Mouse (Mus musculus) frontal cortex, postnatal 36 days (tissue): ENCODE measurements around the gene Stk17b.
"Not testable (repeated sequence)": the region's sequence is repeated elsewhere in the genome, so short reads cannot be mapped to it uniquely, and the experiment has no call there.

Experiments
- DNase-seq, 2 experiments: peaks; one replicate each; pipeline ENCODE4 v3.0.0; 2022; ENCODE audit warnings: low spot score in 2 of 2

The Stk17b gene

GRCm38 (mm10) chr1:53782079-53782478 lies 2.9 kb downstream of the Stk17b start:
- DNase-seq: no peak

- no peak for DNase-seq
Measured at GRCm38 (mm10) chr1:53781311-53781710, 3.7 kb downstream of the Stk17b start.

GRCm38 (mm10) chr1:53776176-53776905 lies 8.7 kb downstream of the Stk17b start:
- DNase-seq: no peak

- no peak for DNase-seq
Measured at GRCm38 (mm10) chr1:53775545-53775944, 9.5 kb downstream of the Stk17b start.

- no peak for DNase-seq
Measured at GRCm38 (mm10) chr1:53775036-53775435, 10.0 kb downstream of the Stk17b start.

GRCm38 (mm10) chr1:53774571-53774970 lies 10.5 kb downstream of the Stk17b start:
- DNase-seq: no peak

- DNase-seq: no peak
Measured at GRCm38 (mm10) chr1:53773994-53774393, 11.0 kb downstream of the Stk17b start.

- DNase-seq: no peak
Measured at GRCm38 (mm10) chr1:53772967-53773366, 12.1 kb downstream of the Stk17b start.

- no peak for DNase-seq
Measured at GRCm38 (mm10) chr1:53771476-53771875, 13.5 kb downstream of the Stk17b start.

GRCm38 (mm10) chr1:53766112-53766511 lies 18.9 kb downstream of the Stk17b start:
- no peak for DNase-seq

- no peak for DNase-seq
Measured at GRCm38 (mm10) chr1:53757316-53757715, 27.7 kb downstream of the Stk17b start.

- DNase-seq: not testable (repeated sequence)
Measured at GRCm38 (mm10) chr1:53753501-53753900, 31.5 kb downstream of the Stk17b start.

- no peak for DNase-seq
Measured at GRCm38 (mm10) chr1:53751144-53751543, 33.9 kb downstream of the Stk17b start.

GRCm38 (mm10) chr1:53750697-53751096 lies 34.3 kb downstream of the Stk17b start:
- not testable (repeated sequence) for DNase-seq

- DNase-seq: not testable (repeated sequence)
Measured at GRCm38 (mm10) chr1:53749881-53750385, 35.1 kb downstream of the Stk17b start.

GRCm38 (mm10) chr1:53748571-53748970 lies 36.5 kb downstream of the Stk17b start:
- DNase-seq: no peak

GRCm38 (mm10) chr1:53746001-53746400 lies 39.0 kb downstream of the Stk17b start:
- DNase-seq: no peak

GRCm38 (mm10) chr1:53741742-53742458 lies 43.1 kb downstream of the Stk17b start:
- no peak for DNase-seq

GRCm38 (mm10) chr1:53740777-53741336 lies 44.2 kb downstream of the Stk17b start:
- DNase-seq: no peak

- not testable (repeated sequence) for DNase-seq
Measured at GRCm38 (mm10) chr1:53740077-53740776, 44.8 kb downstream of the Stk17b start.

GRCm38 (mm10) chr1:53736583-53736982 lies 48.4 kb downstream of the Stk17b start:
- no peak for DNase-seq
